Mouse (Mus musculus): ENCODE results near the gene Tmem239.

Gene Tmem239

DNA sequence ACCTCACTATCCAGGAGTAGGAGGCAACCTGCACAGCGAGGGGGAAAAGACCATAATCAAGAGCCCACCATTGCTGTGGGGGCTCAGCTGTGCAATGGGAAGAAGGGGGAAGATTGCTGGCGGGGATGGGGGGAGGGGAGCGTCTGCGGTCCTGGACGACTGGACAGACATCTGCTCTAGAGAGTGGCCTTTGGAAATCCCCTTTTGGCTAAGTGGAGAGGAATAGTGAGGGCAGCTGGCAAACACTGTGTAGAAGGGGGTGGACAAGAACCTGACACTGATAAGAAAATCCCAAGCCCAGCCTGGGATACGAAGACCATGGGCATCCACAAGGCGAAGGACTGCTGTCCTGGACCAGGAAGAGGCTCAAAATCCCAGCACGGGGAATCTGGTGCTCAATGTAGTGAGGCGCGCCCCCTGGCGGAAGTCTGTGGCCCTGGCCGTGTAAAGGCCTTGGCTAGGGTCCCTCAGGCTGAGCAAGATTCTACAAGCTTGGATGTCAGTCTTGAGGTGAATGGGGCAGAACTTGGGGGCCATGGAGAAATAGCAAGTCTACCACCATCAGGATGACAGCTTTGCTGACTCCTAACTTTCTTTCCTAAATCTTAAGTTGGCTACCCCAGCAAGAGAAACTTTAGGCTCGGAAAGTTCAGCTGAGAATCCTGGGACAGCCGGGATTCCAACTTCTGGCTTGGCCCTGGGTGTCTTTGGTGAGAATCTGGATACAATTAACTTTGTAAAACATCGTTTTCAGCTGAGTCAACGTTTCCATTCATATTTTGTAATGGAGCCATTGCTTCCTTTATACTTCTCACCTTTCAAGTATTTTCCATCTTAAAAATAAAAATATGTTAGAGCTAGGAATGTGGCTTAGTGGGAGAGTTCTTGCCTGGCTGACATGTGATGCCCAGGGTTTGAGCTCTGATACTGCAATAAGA is 5.5 kb downstream of the Tmem239 start:
- peak; percentile 45 to 84 for DNase-seq (ENCODE audit: low spot score in 2 of 2)

DNA sequence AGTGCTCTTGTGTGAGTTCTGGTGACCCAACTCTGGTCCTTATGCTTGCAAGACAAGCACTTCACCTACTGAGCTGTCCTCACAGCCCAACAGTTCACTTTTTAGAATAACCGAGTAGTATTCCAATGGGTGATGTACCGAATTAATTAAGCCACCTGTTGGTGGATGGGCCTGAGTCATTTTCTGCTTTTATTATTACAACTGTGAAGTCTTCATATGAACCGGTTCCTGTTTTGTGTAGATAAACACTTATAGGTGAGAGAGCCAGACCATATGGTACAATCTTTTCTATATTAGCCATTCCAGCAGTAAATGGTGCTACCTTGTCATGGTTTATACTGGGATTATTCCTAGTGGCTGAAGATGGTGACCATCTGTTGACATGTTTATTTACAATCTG is 6.5 kb downstream of the Tmem239 start:
- no peak for DNase-seq (ENCODE audit: low spot score in 2 of 2)

DNA sequence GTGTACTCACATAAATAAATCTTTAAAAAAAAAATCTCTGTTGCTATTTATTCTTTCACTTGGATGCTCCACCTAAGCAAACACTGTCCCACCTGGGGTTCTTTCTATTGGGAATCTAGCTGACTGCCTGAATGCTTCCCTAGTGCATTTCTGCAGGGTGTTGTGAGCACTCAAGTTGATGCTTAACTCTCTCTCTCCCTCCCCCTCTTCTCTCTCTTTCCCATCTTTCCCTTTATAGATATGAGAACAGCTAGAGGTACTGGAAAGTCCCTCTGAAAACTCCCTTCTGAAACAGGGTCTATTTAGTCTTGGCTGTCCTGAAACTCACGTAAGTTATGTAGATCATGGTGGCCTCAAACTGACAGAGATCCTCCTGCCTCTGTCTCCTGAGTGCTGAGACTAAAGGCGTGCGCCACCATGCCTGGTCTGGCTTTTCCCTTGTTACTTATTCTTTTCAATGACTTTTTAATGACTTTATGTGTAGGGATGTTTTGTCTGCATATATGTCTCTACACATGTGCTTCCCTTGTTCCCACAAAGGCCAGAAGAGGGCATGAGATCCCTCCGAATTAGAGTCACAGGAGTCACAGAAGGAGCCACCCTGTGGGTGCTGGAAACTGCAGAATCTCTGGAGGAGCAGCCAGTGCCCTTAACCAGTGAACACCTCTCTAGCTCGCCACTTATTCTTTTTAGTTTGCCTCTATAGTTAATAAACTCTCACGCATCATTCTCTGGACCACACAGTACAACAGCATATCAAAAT is 8.0 kb downstream of the Tmem239 start:
- no peak for DNase-seq (ENCODE audit: low spot score in 2 of 2)

DNA sequence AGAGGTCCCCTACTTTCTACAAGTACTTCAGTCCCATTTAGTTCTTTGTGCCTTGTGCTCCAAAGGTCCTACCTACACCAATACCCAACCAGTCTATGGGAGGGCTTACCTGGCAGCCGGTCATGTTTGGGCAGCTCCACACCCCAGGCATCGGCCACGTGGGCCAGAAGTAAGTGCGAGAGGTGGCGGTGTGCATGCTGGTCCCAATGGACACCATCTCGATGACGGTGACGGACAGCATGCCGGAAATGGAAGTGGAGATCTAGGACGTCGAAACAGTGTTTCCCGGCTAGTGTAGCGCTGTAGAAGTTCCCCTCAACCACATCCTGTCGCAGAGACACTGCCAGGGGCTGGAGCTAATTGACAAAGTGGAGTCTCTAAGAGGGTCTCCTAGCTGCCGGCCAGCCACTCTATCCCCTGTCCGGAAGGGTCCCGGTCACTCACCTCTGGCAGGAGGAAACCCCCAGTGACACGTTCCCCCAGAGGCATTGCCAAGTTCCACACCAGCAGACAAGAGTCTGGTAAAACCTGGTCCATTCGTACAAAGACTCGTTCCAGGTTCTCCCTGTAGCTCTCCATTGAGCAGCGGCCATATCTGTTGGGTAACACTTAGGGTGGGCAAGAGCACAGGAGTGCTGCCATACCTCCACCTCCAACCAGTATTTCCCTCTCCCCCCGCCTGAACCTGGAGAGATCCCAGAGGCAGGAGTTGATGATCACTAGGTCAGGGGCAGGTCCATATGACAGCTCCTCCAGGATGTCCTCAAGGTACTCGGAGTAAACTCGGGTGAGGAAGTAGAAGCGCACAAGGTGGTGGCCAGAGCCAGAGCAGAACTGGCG is 15.7 kb downstream of the Tmem239 start:
- no peak for DNase-seq (ENCODE audit: low spot score in 2 of 2)

DNA sequence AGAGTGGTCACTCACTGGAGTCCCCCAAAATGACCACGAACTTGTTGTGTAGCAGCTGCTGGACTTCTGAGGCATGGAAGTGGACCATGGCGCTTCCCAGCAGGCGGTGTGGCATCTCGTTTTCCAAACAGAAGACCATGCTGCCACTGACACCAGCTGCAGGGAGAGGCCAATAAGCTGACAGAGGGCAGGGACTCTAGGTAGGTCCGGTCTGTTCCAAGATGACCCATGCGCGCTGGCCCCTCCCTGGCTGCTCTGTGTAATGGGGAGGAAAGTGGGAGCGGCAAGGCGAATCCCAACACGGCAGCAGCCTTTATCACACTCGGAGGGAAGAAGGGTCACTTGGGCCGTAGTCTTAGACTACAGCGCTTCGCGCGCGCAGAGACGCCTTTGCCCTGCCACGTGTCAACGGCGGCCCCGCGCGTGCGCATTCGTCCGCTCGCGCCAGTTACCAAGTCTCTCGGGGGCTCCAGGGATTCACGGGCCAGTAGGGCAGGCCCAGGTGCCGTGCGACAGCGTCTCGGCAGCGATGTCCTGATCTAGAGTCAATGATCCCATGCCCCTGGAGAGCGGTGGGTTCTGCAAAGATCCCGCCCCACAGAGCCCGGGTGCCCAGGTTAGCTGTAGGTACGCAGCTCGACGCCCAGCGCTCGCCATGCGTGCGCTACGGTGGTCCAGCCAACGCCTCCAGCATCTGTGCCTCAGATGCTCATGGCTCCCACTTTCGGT is 17.3 kb downstream of the Tmem239 start:
- peak; percentile 80 to 83 for DNase-seq (ENCODE audit: low spot score in 2 of 2)

DNA sequence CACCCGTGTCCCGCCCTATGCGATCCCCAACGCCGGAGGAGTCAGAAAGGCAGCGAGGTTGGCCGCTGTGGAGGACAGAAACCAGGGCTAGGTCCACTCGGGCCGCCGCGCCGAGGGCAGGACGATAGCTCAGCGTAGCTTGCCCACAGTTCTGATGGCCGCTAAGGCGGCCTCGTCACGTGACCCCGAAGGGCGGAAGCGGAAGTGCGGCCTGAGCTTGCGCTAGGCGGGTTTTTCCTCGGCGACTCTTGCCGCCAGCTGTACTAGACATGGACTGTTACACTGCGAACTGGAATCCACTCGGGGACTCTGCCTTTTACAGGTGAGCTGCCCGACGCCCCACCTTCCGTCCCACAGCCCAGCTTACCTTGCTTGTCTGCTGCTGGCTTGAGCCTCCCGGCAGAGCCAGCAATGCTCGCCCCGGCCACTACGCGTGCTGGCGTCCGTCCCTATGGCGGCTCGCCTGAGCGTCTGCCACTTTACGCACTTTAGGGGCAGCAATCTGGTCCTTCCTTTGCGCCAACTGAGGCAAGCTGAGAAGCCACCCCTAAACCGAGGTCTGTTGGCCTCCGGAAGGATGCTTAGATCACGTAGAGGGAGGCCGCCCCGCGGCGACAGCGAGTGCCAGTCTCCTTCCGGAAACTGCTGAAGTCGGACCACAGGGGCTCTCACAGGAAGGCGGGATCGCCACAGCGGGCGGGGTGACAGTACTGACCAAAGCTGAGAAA is 18.0 kb downstream of the Tmem239 start, which contains the start of the genes Vps16 and Pced1a:
TSS of gene Vps16 (plus strand) at position 214 of the 728 bp plus-strand sequence.
TSS of gene Pced1a (minus strand) at position 576 of the 728 bp plus-strand sequence.
- peak; percentile 87 to 91 for DNase-seq (ENCODE audit: low spot score in 2 of 2)

DNA sequence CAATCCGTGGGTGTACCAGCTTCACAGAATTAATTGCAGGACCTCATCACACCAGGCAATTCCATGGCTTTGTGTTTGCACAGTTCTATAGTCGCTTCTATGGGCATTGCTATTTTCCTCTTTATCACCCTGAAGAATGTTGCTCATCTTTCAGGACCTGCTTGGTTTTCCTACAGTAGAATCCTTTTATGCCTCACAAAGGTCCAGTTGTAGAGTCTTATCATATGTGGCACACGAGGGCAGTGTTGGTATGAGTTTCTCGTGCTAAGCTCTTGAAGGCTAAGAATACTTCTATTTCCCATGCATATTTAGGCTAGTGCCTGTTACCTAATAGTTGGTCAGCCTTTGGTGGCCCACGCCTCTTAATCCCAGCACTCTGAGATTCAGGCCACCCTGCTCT is 18.8 kb downstream of the Tmem239 start:
- DNase-seq (ENCODE audit: low spot score in 2 of 2) = no peak

DNA sequence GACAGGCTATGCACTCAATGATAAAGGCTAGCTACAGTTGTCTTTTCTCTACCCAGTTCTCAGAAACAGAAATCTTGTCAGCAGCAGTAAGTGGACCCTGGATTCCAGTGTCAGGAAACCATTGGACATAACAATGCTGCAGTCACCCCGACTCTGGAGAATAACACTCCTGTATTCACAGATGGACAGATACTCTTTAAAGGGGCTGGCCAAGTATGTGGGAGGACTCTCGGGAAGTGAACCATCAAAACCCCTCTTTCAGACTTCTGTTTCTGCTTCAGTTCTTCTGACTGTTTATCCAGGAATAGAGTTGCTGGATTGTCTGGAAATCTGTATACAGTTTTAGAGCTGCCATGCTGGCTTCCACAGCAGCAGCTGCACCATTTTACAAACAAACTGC is 23.6 kb downstream of the Tmem239 start:
- DNase-seq (ENCODE audit: low spot score in 2 of 2) = no peak

DNA sequence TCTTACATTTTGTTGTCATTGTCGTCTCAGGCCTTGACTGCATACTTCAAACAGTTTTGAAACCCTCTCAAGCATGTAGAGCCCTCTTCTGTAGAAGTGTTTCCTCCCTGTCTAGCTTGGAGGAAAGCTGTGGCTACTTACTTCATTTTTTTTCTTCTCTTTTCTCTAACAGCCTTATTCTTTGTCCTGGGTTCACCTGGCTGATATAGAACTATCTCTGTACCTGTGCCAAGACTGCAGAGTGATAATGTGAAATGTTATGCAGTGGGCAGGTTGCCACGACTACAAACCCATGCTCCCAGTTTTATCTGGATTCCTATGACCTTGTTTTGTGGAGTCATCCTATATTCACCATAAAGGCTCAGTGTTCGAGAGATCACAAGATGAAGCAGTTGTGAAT is 24.2 kb downstream of the Tmem239 start:
- DNase-seq (ENCODE audit: low spot score in 2 of 2) = no peak

DNA sequence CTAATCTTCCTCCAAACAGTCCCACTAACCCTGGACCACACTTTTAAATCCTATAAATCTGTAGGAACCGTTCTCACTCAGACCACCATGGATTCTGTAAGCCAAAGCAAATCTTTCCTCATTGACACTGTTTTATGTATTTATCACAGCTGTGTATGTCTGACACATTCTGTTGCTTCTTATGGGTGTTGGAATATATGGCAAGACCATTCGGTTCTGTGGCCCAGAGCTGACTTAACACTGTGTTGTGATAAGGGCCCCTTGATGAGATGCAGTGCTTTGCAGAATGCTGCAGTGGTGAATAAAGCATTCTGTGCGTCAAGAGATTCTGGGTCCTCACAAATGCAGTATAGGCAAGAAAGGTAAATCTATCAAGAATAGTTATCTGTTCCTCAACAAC is 25.9 kb downstream of the Tmem239 start:
- no peak for DNase-seq (ENCODE audit: low spot score in 2 of 2)

DNA sequence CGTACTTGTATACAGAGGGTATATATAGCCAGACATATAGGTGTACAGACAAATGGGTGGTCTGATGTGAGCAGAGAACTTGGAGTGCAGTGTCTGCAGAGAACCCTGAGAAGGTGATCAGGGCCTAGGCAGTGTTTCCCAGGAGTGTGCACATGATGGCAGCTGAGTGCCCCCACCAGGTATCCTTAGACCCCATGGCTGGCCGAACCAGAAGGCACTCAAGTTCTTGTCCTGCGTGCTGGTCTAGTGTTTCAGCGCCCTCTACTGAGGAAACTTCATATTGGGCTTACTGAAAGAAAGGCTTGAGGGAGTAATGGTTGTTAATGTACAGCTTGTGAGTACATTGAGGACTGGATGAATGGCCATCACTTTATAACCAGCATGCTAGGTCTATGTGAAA is 26.9 kb downstream of the Tmem239 start:
- DNase-seq (ENCODE audit: low spot score in 2 of 2) = peak in 1 of 2 experiments; percentile 67

DNA sequence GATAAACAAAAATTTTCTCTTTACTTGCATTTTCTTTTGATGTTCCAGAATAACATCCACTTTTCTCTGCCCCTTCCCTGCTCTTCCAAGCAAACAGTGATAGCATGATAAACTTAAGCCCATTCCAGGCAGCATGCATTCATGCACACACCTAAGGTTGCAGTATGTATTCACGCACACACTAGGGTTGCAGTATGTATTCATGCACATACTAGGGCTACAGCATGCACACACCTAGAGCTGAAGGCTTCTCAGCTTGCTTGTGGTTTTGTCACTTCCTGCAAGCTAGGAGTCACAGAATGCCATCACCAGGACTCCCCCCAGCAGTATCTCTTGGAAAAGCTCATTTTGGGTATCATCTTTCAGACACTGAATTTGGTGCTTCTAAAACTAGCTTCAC is 30.5 kb downstream of the Tmem239 start:
- no peak for DNase-seq (ENCODE audit: low spot score in 2 of 2)

DNA sequence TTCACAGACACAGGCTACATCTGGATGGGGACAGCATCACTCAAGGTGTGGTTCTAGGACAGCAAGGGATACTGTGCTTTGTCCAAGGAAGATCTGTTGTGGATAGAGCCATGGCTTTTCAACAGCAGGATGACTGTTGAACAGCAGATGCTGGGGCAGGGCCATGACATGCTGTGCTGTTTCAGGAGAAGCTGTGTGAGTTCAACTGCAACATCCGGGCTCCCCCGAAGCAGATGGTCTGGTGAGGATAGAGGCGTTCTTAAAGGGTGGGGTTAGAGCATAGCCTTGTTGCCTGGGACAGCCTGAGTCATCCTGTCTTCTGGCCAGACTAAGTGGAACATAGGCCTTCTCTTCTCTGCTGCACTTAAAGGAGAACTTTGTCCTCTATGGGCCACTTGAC is 32.6 kb downstream of the Tmem239 start:
- DNase-seq (ENCODE audit: low spot score in 2 of 2) = no peak

DNA sequence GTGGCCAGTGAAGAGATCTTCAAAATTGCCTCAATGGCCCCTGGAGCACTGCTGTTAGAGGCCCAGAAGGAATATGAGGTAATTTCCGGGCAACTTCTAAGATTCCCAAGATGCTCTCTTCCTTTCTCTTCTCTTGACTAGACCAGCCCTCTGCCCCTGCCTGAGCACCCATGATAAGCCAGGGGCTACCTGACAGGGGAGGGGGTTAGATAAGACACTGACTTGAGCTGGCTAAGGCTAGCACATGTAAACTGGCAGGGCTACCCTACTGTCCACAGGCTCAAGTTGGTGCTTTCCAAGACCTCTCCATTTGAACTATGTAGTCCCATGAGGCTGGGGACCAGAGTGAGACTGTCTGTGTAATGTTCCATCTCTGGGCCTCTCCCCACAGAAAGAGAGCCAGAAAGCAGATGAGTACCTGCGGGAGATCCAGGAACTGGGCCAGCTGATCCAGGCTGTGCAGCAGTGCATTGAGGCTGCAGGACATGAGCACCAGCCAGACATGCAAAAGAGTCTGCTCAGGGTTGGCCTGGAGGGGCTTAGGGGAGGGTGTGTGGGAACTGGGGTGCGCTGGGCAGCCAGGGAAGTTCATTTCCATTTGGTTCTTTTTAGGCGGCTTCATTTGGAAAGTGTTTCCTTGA is 33.7 kb downstream of the Tmem239 start:
- no peak for DNase-seq (ENCODE audit: low spot score in 2 of 2)

DNA sequence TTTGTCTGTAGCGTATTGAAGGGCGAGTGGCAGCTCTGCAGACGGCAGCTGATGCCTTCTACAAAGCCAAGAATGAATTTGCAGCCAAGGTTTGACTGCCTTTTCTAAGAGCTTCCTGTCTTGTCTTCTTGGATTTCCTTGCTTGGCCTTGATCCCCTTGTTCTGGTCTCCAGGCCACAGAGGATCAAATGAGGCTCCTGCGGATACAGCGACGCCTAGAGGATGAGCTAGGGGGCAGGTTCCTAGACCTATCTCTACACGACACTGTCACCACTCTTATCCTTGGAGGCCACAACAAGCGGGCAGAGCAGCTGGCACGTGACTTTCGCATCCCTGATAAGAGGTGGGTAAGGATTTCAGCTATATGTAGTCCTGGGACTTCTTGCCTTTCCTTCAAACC is 35.9 kb downstream of the Tmem239 start:
- no peak for DNase-seq (ENCODE audit: low spot score in 2 of 2)

DNA sequence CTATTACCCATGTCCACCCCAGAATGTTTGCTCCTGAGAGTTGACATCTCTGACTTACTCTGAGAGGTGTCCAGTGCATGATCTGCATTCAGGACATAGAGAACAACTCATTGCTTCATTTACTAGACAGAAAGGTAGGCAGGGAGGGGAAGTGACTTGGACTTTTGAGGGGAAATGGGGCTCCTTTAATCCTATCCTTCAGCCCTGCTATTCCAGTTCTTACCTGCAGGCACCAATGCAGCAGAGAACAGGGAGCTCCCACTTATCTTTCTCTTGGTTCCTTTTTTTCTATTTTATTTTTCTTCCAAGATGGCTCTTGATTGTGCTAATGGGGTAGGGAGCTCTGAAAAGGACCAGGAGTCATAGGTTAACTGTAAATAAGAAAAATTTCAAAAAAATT is 42.2 kb downstream of the Tmem239 start:
- DNase-seq (ENCODE audit: low spot score in 2 of 2) = no peak

DNA sequence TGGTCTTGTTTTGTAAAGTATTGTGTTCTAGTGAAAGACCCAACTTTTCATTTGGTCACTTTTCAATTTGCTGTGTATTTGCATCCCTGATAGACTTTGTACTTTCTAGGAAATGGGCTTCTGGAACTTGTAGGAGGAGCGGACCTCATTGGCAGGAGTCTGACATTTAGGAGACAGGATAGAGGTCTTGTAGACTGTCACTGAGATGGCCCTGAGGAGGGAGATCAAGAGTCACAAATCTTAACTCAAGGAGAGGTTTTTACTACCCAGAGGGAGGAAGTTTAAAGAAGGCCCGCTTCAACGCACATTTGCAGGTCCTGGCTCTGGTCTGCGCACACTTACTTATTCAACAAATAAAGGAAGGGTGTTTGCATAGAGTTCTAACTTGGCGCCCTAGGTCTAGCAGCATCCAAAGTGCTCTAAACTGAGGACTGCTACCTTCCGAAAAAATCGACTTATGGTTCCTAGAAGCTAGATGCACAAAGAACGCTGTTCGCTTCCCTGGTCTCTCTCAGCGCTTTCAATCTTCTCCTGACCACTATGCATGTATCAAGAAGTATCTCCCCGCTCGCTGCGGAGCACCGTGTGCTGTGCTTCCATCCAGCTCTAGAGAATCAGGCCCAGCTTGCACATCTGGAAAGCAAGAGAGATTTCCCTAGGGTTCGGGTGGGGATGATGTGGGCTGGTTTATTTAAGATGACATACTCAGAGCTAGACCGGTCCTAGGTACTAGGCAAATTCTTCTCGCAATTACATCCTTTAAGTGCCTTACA is 42.9 kb downstream of the Tmem239 start:
- no peak for DNase-seq (ENCODE audit: low spot score in 2 of 2)

DNA sequence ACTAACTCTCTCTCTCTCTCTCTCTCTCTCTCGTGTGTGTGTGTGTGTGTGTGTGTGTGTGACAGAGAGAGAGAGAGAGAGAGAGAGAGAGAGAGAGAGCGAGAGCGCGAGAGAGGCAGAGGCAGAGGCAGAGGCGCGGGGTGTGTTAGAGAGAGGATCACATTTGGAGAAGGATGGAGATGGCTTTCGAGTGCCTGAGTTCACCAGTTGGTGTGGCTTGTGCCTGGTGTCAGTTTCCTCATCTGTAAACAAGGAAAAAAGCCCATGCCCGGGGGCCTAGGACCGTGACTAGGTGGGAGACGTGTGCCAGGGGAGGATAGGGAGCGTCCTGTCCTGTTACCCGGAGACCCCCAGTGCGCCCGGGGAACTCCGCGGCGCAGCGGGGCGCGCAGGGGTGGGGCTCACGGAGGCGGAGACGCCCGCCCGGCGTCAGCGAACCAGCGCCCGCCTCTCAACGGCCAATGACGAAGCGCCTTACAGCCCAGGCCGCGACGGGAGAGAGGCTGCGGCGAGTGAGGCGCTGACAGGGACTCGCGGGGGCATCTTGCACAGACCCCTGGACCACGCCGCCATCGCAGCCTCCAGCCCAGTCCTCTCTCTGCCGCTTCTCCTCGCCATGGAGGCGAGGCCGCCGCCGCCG is 43.6 kb downstream of the Tmem239 start, which contains the start of gene Ptpra:
TSS of gene Ptpra (plus strand) at position 485 of the 640 bp plus-strand sequence.
- DNase-seq (ENCODE audit: low spot score in 2 of 2) = peak; percentile 86 to 91

DNA sequence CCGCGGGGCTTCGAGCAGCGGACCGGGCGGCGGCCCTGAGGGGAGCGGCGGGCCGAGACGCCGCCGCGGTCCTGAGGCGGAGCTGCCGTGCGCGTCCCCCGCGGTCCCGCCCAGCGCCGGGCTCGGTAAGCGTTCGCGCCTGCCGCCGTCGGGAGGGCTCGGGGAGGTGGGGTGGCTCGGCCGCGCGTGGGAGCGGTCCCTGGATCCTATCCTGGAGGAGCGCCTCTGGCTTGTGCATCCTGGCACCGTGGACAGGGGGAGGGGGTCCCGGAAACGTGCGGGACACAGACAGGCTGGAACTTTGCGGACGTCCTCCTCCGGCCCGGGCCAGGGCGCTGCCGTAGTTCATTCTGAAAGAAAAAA is 44.1 kb downstream of the Tmem239 start:
- DNase-seq (ENCODE audit: low spot score in 2 of 2) = peak; percentile 56 to 59
